ENCODE assay signal across 7 mouse cellular contexts in genomic region chr5:31527707-31528106, GRCm38 (mm10). TPM values are rescaled to one million over a fixed set of nuclear protein-coding genes. Genes with fewer than 3 reads are reported as not detected.
DNase-seq lines count a peak whose midpoint lies in the region; ATAC-seq and TF ChIP-seq lines count a peak whose summit lies in the region.
"Not testable (repeated sequence)": the region's sequence is repeated elsewhere in the genome, so short reads cannot be mapped to it uniquely, and the experiment has no call there.

Gene Supt7l (minus strand): TSS chr5:31527807.

- H3ac ChIP-seq in myocyte (ENCODE audit: control insufficient read depth, insufficient read length): peak within 1 kb of the TSS; percentile 75

- H3K4me3 ChIP-seq in forebrain, embryonic 10.5 days: peak within 1 kb of the TSS; percentile 81
- H3K4me3 ChIP-seq in heart, embryonic 11.5 days (ENCODE audit: low read depth, low read length): peak within 1 kb of the TSS; percentile 99
- H3K4me3 ChIP-seq in hindbrain, postnatal 0 days (ENCODE audit: low read length): peak within 1 kb of the TSS; percentile 96
- H3K4me3 ChIP-seq in left cerebral cortex, adult 2 months: peak within 1 kb of the TSS; percentile 85
- peak within 1 kb of the TSS; percentile 100 for H3K4me3 ChIP-seq in liver, postnatal 0 days (ENCODE audit: low read depth, low read length)
- H3K4me3 ChIP-seq in myocyte: peak within 1 kb of the TSS; percentile 91

- H3K4me2 ChIP-seq in heart, embryonic 11.5 days: peak within 1 kb of the TSS; percentile 99
- peak within 1 kb of the TSS; percentile 99 for H3K4me2 ChIP-seq in hindbrain, postnatal 0 days (ENCODE audit: low read depth, low read length)
- H3K4me2 ChIP-seq in liver, postnatal 0 days (ENCODE audit: low read depth, low read length): peak within 1 kb of the TSS; percentile 98
- peak within 1 kb of the TSS; percentile 95 for H3K4me2 ChIP-seq in myocyte (ENCODE audit: low read depth)

- H3K27me3 ChIP-seq in forebrain, embryonic 10.5 days (ENCODE audit: poor library complexity, severe bottlenecking); heart, embryonic 11.5 days (ENCODE audit: control insufficient read depth, insufficient read depth, low read length); hindbrain, postnatal 0 days (ENCODE audit: insufficient read depth, low read length); liver, postnatal 0 days (ENCODE audit: insufficient read depth, low read length); myocyte (ENCODE audit: control insufficient read depth, insufficient read depth, insufficient read length): not testable (repeated sequence)

- H3K9me3 ChIP-seq in forebrain, embryonic 10.5 days; heart, embryonic 11.5 days (replicated peaks; ENCODE audit: control insufficient read depth, low read length); hindbrain, postnatal 0 days (ENCODE audit: low read length); liver, postnatal 0 days (ENCODE audit: low read length): not testable (repeated sequence)

- peak within 1 kb of the TSS; percentile 91 for H3K9ac ChIP-seq in heart, embryonic 11.5 days (ENCODE audit: low read depth, low read length)
- peak within 1 kb of the TSS; percentile 83 for H3K9ac ChIP-seq in hindbrain, postnatal 0 days (replicated peaks; ENCODE audit: low read length)
- H3K9ac ChIP-seq in liver, postnatal 0 days (replicated peaks): peak within 1 kb of the TSS; percentile 95

- intact Hi-C loops in left cerebral cortex, adult 2 months (cut with DNase I): loop anchor here (2.0 kb wide), 1 partner anchor 75 kb away; the partner anchor contains the start of gene Zfp512

- 84% methylated on average over 11 of the region's 11 CpGs for WGBS in forebrain, embryonic 10.5 days
- WGBS in heart, embryonic 11.5 days (ENCODE audit: insufficient replicate concordance): 70% methylated on average over 11 of the region's 11 CpGs
- 81% methylated on average over 11 of the region's 11 CpGs for WGBS in hindbrain, postnatal 0 days
- WGBS in liver, postnatal 0 days (ENCODE audit: insufficient replicate concordance): 75% methylated on average over 11 of the region's 11 CpGs

- DNase-seq in adrenal gland, postnatal 14 days; forebrain, embryonic 10.5 days (ENCODE audit: extremely low spot score, low spot score); hindbrain, postnatal 0 days (ENCODE audit: low spot score); left cerebral cortex, adult 2 months (ENCODE audit: extremely low spot score in 1 of 2, low spot score in 2 of 2); liver, postnatal 0 days: not testable (repeated sequence)

- H3K27ac ChIP-seq in forebrain, embryonic 10.5 days: peak within 1 kb of the TSS; percentile 93
- H3K27ac ChIP-seq in heart, embryonic 11.5 days (ENCODE audit: low read depth, low read length): peak within 1 kb of the TSS; percentile 74
- peak within 1 kb of the TSS; percentile 89 for H3K27ac ChIP-seq in hindbrain, postnatal 0 days
- H3K27ac ChIP-seq in left cerebral cortex, adult 2 months: peak within 1 kb of the TSS; percentile 95
- H3K27ac ChIP-seq in liver, postnatal 0 days (ENCODE audit: low read depth): peak within 1 kb of the TSS; percentile 91

- not testable (repeated sequence) for TF ChIP-seq CTCF in hindbrain, postnatal 0 days (IDR thresholded peaks at IDR 0.05; ENCODE audit: low read depth); left cerebral cortex, adult 2 months (IDR thresholded peaks at IDR 0.05); liver, postnatal 0 days (IDR thresholded peaks at IDR 0.05; ENCODE audit: low read depth)

- peaks cover 22% of the 10 kb centered on the region for H3K4me1 ChIP-seq in forebrain, embryonic 10.5 days
- H3K4me1 ChIP-seq in heart, embryonic 11.5 days (ENCODE audit: control insufficient read depth, insufficient read depth, low read length): peaks cover 10% of the 10 kb centered on the region; the same call in 1 of the 2 replicates
- peaks cover 16% of the 10 kb centered on the region for H3K4me1 ChIP-seq in hindbrain, postnatal 0 days (ENCODE audit: insufficient read depth, low read length)
- peaks cover 18% of the 10 kb centered on the region for H3K4me1 ChIP-seq in liver, postnatal 0 days (ENCODE audit: insufficient read depth)

- not testable (repeated sequence) for ATAC-seq in heart, embryonic 11.5 days (replicated peaks; ENCODE audit: insufficient number of reproducible peaks, low FRiP score, low TSS enrichment); hindbrain, postnatal 0 days; liver, postnatal 0 days

- H3K36me3 ChIP-seq in forebrain, embryonic 10.5 days (replicated peaks): peaks cover 44% of the 10 kb centered on the region
- peaks cover 13% of the 10 kb centered on the region for H3K36me3 ChIP-seq in heart, embryonic 11.5 days (ENCODE audit: control insufficient read depth, insufficient read depth, low read length)
- peaks cover 25% of the 10 kb centered on the region; the same call in 1 of the 2 replicates for H3K36me3 ChIP-seq in hindbrain, postnatal 0 days (ENCODE audit: insufficient read depth, low read length)
- peaks cover 34% of the 10 kb centered on the region for H3K36me3 ChIP-seq in liver, postnatal 0 days (replicated peaks; ENCODE audit: insufficient read depth, low read length)
- peaks cover 14% of the 10 kb centered on the region for H3K36me3 ChIP-seq in myocyte (ENCODE audit: control insufficient read depth, insufficient read depth)

- not testable (repeated sequence) for TF ChIP-seq EP300 in liver, postnatal 0 days (IDR thresholded peaks at IDR 0.05; ENCODE audit: low read depth)

- TF ChIP-seq POLR2A in myocyte (IDR thresholded peaks at IDR 0.05; ENCODE audit: insufficient read length, low read depth): not testable (repeated sequence)

- H3K79me2 ChIP-seq in myocyte (ENCODE audit: control insufficient read depth, insufficient read depth): peaks cover 26% of the 10 kb centered on the region

RNA-seq across cellular contexts. Expression of gene Supt7l, which starts in this region (rescaled TPM):
- total RNA-seq in adrenal gland, postnatal 14 days (2021): 18.6 and 20.1 TPM in 2 replicates
- polyA plus RNA-seq in forebrain, embryonic 10.5 days (2016; fragmentation: Nextera tagmentation; extraction: Ambion mirVana): 25.1 and 25.5 TPM in 2 replicates
- polyA plus RNA-seq in heart, embryonic 11.5 days (2014; fragmentation: Nextera tagmentation; extraction: Ambion mirVana): 17.0 and 17.1 TPM in 2 replicates
- 24.1 and 25.6 TPM in 2 replicates for total RNA-seq in hindbrain, postnatal 0 days (2014; rRNA removed)
- polyA plus RNA-seq in hindbrain, postnatal 0 days (2015; fragmentation: Nextera tagmentation; extraction: Ambion mirVana): 20.5 and 21.9 TPM in 2 replicates
- 10 to 100 TPM; 16.3 to 18.4 TPM for total RNA-seq in left cerebral cortex, adult 2 months (2021)
- 4.9 and 5.2 TPM in 2 replicates for polyA plus RNA-seq in liver, postnatal 0 days (2015; fragmentation: Nextera tagmentation; extraction: Ambion mirVana)
- polyA plus RNA-seq in myocyte (2012; fragmentation: generic; extraction: Trizol): 10.0 TPM
